Mouse (Mus musculus) C2C12 (cell line): Measurements from ENCODE around the gene Usp34.

Experiments
- CEBPB ChIP-seq: IDR thresholded peaks from one replicate; pipeline ENCODE4 v1.6.1; 2011; ENCODE audit warnings: low read depth, mild to moderate bottlenecking, control low read depth, moderate library complexity
- CTCF ChIP-seq: IDR thresholded peaks from one replicate; pipeline ENCODE4 v1.5.1; 2011; ENCODE audit not compliant: control insufficient read depth, insufficient read depth, insufficient read length
- MAX ChIP-seq: IDR thresholded peaks from one replicate; pipeline ENCODE4 v1.6.1; 2011; ENCODE audit warnings: mild to moderate bottlenecking, control low read depth
- MYOG ChIP-seq: IDR thresholded peaks from one replicate; pipeline ENCODE4 v1.6.1; 2011; ENCODE audit not compliant: control insufficient read depth, insufficient read length; ENCODE audit errors: extremely low read depth

DNA sequence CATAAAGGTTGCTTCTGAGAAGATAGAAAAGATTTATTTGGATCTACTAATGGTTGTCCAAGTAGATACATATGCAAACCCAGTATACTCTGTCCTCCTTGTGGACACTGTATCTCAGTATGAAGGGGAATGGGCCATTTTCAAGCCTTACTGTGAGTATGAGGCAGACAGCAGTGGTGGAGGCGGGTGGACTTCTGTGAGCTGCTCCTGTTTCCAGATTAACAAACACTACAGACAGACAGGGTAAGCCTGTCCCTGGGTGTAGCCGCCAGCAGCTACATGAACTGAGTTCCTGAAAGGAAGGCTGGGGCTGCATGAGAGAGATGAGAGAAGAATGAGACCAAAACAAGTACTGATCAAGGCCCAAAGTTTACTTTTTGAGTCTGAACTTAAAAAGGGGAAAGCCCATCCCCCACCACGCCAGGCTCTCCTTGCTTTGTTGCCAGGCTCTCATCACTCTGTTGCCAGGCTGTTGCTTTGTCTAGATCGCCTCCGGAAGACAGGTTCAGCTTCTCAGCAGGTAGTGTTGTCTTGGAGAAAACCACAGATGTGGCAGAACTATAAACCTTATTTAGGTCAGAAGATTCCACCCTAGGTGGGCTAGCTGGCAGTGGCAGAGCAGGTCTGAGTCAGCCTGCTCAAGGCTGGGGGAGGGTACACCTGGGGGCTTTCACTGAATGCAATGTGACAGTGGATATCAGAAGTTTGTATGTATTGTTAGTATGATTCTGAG lies 213.9 kb downstream of the Usp34 start, which contains the start of gene 1700093K21Rik:
- TF ChIP-seq MYOG (no peak), CTCF (no peak), CEBPB (no peak), MAX (no peak)
